Mouse (Mus musculus) spleen, postnatal 14 days (tissue): ENCODE measurements around the gene Uhrf1.
A peak's percentile ranks its signal among the peaks of the same experiment; 100 is the strongest.
"Not testable (repeated sequence)": the region's sequence is repeated elsewhere in the genome, so short reads cannot be mapped to it uniquely, and the experiment has no call there.

Experiments used
- DNase-seq, 2 experiments: peaks; one replicate each; pipeline ENCODE4 v3.0.0; 2021 to 2022; ENCODE audit warnings: low spot score in 2 of 2

Uhrf1 gene

GRCm38 (mm10) chr17:56303160-56303846, at the start of gene Uhrf1:
Uhrf1 (plus strand) TSS chr17:56303321.
- peak; percentile 72 to 75 for DNase-seq

- no peak for DNase-seq
Observed at GRCm38 (mm10) chr17:56254695-56255094, 48.4 kb upstream of the Uhrf1 start.

- DNase-seq = no peak
Observed at GRCm38 (mm10) chr17:56255429-56255828, 47.7 kb upstream of the Uhrf1 start.

- peak; percentile 95 to 98 for DNase-seq
Observed at GRCm38 (mm10) chr17:56255863-56256238, 47.3 kb upstream of the Uhrf1 start.

- peak; percentile 73 to 85 for DNase-seq
Observed at GRCm38 (mm10) chr17:56256239-56256881, 46.8 kb upstream of the Uhrf1 start, which contains the start of gene Fem1a. Fem1a (plus strand) TSS chr17:56256810.

- no peak for DNase-seq
Observed at GRCm38 (mm10) chr17:56257181-56257894, 45.8 kb upstream of the Uhrf1 start.

- DNase-seq = not testable (repeated sequence)
Observed at GRCm38 (mm10) chr17:56258269-56258668, 44.9 kb upstream of the Uhrf1 start.

GRCm38 (mm10) chr17:56258812-56259211, 44.3 kb upstream of the Uhrf1 start:
- not testable (repeated sequence) for DNase-seq

- DNase-seq = no peak
Observed at GRCm38 (mm10) chr17:56259301-56260037, 43.7 kb upstream of the Uhrf1 start.

GRCm38 (mm10) chr17:56261166-56261565, 42.0 kb upstream of the Uhrf1 start:
- no peak for DNase-seq

- DNase-seq = no peak
Observed at GRCm38 (mm10) chr17:56262645-56263094, 40.5 kb upstream of the Uhrf1 start.

- peak; percentile 58 to 78 for DNase-seq
Observed at GRCm38 (mm10) chr17:56264020-56264419, 39.1 kb upstream of the Uhrf1 start.

- DNase-seq = no peak
Observed at GRCm38 (mm10) chr17:56265011-56265410, 38.1 kb upstream of the Uhrf1 start.

GRCm38 (mm10) chr17:56265869-56266268, 37.3 kb upstream of the Uhrf1 start:
- DNase-seq = no peak

GRCm38 (mm10) chr17:56266271-56266670, 36.9 kb upstream of the Uhrf1 start:
- peak in 1 of 2 experiments; percentile 52 for DNase-seq

- DNase-seq = no peak
Observed at GRCm38 (mm10) chr17:56269153-56269630, 33.9 kb upstream of the Uhrf1 start.

- DNase-seq = no peak
Observed at GRCm38 (mm10) chr17:56269741-56270140, 33.4 kb upstream of the Uhrf1 start.

GRCm38 (mm10) chr17:56271609-56272253, 31.4 kb upstream of the Uhrf1 start:
- DNase-seq = no peak

GRCm38 (mm10) chr17:56272644-56273043, 30.5 kb upstream of the Uhrf1 start:
- no peak for DNase-seq

GRCm38 (mm10) chr17:56273482-56273881, 29.6 kb upstream of the Uhrf1 start:
- no peak for DNase-seq

GRCm38 (mm10) chr17:56273986-56274385, 29.1 kb upstream of the Uhrf1 start:
- no peak for DNase-seq
